Mouse (Mus musculus): ENCODE measurements around the gene Dnaaf3. TPM values are rescaled to one million over a fixed set of nuclear protein-coding genes. Genes with fewer than 3 reads are reported as not detected.
"Not testable (repeated sequence)": the region's sequence is repeated elsewhere in the genome, so short reads cannot be mapped to it uniquely, and the experiment has no call there.

Dnaaf3 gene
- polyA plus RNA-seq (2014; fragmentation: Nextera tagmentation; extraction: Ambion mirVana) = 0.62 and 0.67 TPM in 2 replicates

DNA sequence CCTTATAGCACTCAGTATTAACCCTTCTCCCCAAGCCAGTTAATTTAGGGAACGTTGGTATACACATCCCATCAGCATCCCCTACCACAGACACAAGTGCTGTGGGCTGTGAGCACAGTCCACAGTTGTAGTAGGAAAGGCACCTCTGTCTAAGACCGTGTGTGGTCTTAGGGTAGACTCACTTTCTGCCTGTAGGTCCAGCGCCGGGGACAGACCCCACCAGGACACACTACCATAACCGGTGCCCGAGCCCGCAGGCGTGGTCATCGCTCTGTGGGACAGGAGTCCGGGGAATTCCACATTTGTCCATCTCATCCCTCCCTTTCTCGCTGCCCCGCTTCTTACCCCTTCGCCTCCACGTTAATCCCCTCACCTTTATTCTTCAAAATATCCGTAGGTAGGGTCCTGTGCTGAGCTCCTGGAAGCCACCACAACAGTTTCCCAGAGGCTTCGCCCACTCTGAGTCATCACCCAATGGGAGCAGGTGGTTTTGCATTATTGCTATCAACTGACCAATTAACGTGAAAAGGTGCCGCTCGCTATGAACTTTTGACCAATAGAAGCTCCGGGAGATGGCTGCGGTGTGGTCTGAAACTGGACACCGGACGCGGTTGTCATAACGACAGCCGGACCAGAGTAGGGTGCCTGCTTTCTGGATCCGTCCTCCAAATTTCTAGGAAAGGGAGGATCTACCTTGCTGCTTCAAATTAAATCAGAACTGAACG is at the start of gene Dnaaf3:
Gene Dnaaf3, minus strand, starts transcription at position 449 of the 725 bp plus-strand sequence.
- Histone ChIP-seq H3K36me3 (ENCODE audit: control insufficient read depth, insufficient read depth, low read length) (no peaks in the 10 kb centered on the region), H3K4me2 (replicated peaks; ENCODE audit: low read depth, low read length) (peak within 1 kb of the TSS; percentile 50), H3K4me1 (ENCODE audit: control insufficient read depth, insufficient read depth, low read length) (no peaks in the 10 kb centered on the region), H3K27me3 (ENCODE audit: control insufficient read depth, insufficient read depth, low read length) (no peaks in the 10 kb centered on the region), H3K4me3 (ENCODE audit: low read depth, low read length) (peak within 1 kb of the TSS; percentile 27), H3K9ac (replicated peaks; ENCODE audit: low read depth, low read length) (no peak within 1 kb of the TSS), H3K27ac (ENCODE audit: low read length) (no peak within 1 kb of the TSS), H3K9me3 (ENCODE audit: control insufficient read depth, low read depth, low read length) (no peaks in the 10 kb centered on the region)
- WGBS = 3% methylated on average over 28 of the region's 28 CpGs
- ATAC-seq (ENCODE audit: insufficient number of reproducible peaks, insufficient read depth, low FRiP score, low read depth) = peak; percentile 96

DNA sequence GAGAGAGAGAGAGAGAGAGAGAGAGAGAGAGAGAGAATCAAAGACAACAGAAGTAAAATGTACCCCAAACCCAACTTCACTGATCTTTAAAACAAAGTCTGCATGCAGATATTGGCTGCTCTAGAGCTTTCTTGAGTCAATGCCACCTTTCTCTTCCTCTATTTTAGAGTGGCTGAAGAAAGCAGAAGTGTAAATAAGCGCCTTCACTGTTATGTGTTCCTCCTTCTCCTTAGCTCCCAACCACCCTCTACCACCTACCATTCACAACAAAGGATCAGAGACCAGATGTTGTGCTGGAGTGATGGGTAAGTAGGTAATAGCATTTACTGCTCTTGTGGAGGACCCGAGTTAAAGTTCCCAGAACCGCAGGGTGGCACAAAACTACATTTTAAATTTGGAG is 49.2 kb upstream of the Dnaaf3 start:
- not testable (repeated sequence) for H3K27me3 ChIP-seq (ENCODE audit: control insufficient read depth, insufficient read depth, low read length); H3K9me3 ChIP-seq (ENCODE audit: control insufficient read depth, low read depth, low read length); H3K4me1 ChIP-seq (ENCODE audit: control insufficient read depth, insufficient read depth, low read length); H3K36me3 ChIP-seq (ENCODE audit: control insufficient read depth, insufficient read depth, low read length); ATAC-seq (ENCODE audit: insufficient number of reproducible peaks, insufficient read depth, low FRiP score, low read depth); H3K4me2 ChIP-seq (replicated peaks; ENCODE audit: low read depth, low read length); H3K9ac ChIP-seq (replicated peaks; ENCODE audit: low read depth, low read length); H3K27ac ChIP-seq (ENCODE audit: low read length); H3K4me3 ChIP-seq (ENCODE audit: low read depth, low read length)
- 77% methylated on average over 3 of the region's 3 CpGs for WGBS

DNA sequence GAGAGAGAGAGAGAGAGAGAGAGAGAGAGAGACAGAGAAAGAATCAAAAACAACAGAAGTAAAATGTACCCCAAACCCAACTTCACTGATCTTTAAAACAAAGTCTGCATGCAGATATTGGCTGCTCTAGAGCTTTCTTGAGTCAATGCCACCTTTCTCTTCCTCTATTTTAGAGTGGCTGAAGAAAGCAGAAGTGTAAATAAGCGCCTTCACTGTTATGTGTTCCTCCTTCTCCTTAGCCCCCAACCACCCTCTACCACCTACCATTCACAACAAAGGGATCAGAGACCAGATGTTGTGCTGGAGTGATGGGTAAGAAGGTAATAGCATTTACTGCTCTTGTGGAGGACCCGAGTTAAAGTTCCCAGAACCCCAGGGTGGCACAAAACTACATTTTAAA is 40.1 kb upstream of the Dnaaf3 start:
- not testable (repeated sequence) for H3K9ac ChIP-seq (replicated peaks; ENCODE audit: low read depth, low read length); H3K4me2 ChIP-seq (replicated peaks; ENCODE audit: low read depth, low read length); H3K4me3 ChIP-seq (ENCODE audit: low read depth, low read length); H3K27me3 ChIP-seq (ENCODE audit: control insufficient read depth, insufficient read depth, low read length); H3K27ac ChIP-seq (ENCODE audit: low read length); ATAC-seq (ENCODE audit: insufficient number of reproducible peaks, insufficient read depth, low FRiP score, low read depth); H3K4me1 ChIP-seq (ENCODE audit: control insufficient read depth, insufficient read depth, low read length); H3K36me3 ChIP-seq (ENCODE audit: control insufficient read depth, insufficient read depth, low read length); H3K9me3 ChIP-seq (ENCODE audit: control insufficient read depth, low read depth, low read length)
- 70% methylated on average over 2 of the region's 2 CpGs for WGBS

DNA sequence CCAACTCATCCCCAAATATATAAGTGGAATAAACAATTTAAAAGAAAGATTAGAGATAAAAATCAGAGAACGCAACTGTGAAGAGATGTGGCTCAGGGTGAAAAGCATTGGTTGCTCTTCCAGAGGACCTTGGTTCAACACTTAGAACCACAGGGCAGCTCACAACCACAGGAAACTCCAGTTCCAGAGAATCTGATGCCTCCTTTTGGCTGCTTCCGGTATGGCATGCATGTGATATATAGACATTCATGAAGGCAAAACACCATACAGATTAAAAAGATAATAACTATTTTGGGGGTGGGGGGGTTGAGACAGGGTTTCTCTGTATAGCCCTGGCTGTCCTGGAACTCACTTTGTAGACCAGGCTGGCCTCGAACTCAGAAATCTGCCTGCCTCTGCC is 30.4 kb upstream of the Dnaaf3 start:
- no peaks in the 10 kb centered on the region for H3K36me3 ChIP-seq (ENCODE audit: control insufficient read depth, insufficient read depth, low read length)
- H3K4me3 ChIP-seq (ENCODE audit: low read depth, low read length) = no peak overlapping the region
- no peak for ATAC-seq (ENCODE audit: insufficient number of reproducible peaks, insufficient read depth, low FRiP score, low read depth)
- no peak overlapping the region for H3K9ac ChIP-seq (replicated peaks; ENCODE audit: low read depth, low read length)
- no peaks in the 10 kb centered on the region for H3K9me3 ChIP-seq (ENCODE audit: control insufficient read depth, low read depth, low read length)
- no peaks in the 10 kb centered on the region for H3K27me3 ChIP-seq (ENCODE audit: control insufficient read depth, insufficient read depth, low read length)
- H3K4me1 ChIP-seq (ENCODE audit: control insufficient read depth, insufficient read depth, low read length) = no peaks in the 10 kb centered on the region
- no peak overlapping the region for H3K27ac ChIP-seq (ENCODE audit: low read length)
- no peak overlapping the region for H3K4me2 ChIP-seq (replicated peaks; ENCODE audit: low read depth, low read length)
- WGBS = 88% methylated on average over 3 of the region's 3 CpGs

DNA sequence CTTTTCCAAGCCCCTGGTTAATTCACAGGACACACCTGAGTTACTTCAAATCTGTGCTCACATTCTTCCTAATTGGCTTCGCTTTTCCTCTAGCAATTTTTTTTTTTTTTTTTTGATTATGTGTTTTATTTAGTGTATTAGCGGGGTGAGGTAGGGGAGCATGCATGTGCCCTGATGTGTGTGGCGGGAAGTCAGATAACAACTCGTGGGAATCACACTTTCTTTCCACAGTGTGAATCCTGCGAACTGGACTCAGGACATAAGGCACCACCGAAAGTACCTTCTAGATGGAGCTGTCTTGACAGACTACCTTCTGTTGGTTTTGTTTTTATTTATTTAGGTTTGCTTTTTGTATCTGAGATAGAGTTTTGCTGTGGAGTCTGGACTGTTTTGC is 24.9 kb upstream of the Dnaaf3 start:
- no peaks in the 10 kb centered on the region for H3K27me3 ChIP-seq (ENCODE audit: control insufficient read depth, insufficient read depth, low read length)
- H3K36me3 ChIP-seq (ENCODE audit: control insufficient read depth, insufficient read depth, low read length) = no peaks in the 10 kb centered on the region
- 73% methylated on average over 6 of the region's 6 CpGs for WGBS
- no peak overlapping the region for H3K9ac ChIP-seq (replicated peaks; ENCODE audit: low read depth, low read length)
- H3K4me3 ChIP-seq (ENCODE audit: low read depth, low read length) = no peak overlapping the region
- H3K4me2 ChIP-seq (replicated peaks; ENCODE audit: low read depth, low read length) = no peak overlapping the region
- H3K9me3 ChIP-seq (ENCODE audit: control insufficient read depth, low read depth, low read length) = no peaks in the 10 kb centered on the region
- no peaks in the 10 kb centered on the region for H3K4me1 ChIP-seq (ENCODE audit: control insufficient read depth, insufficient read depth, low read length)
- no peak for ATAC-seq (ENCODE audit: insufficient number of reproducible peaks, insufficient read depth, low FRiP score, low read depth)
- H3K27ac ChIP-seq (ENCODE audit: low read length) = no peak overlapping the region

DNA sequence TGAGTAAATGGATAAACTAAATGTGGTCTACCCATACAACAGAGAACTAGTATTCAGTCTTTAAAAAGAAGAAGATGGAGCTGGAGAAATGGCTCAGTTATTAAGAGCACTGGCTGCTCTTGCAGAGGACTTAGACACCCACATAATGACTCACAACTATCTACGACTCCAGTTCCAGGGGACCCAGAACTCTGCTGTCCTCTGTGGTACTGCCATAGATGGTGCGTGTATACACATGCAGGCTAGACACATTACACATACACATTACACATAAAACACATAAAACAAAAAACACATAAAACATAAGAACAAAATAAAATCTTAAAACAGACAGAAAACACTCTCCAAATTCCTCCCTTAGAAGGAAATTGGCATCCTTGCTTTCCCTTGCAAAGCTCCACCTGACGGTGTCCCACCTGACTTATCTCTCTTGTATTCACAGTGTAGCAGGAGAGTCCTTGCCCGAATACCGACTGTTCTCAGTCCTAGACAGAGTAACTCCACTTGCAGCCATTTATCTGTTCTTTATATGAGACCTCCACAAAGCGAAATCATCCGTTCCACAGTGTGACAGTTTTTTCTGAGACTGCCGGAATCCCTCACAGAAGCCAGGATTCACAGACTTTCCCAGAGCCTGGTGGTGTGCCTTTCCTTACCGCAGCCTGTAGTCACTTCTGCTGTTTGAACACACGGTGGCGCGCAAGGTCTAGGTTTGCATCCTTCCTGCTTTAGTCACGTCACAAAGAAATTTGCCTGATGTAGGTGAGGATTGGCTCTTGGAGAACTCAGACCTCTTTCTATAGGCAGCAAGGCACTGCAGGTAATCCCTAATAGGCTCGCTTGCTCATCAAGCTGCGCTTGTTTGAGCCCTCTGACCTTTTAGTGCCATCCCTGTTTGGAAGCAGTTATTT is 24.3 kb upstream of the Dnaaf3 start:
- Histone ChIP-seq H3K9ac (replicated peaks; ENCODE audit: low read depth, low read length) (no peak overlapping the region), H3K36me3 (ENCODE audit: control insufficient read depth, insufficient read depth, low read length) (no peaks in the 10 kb centered on the region), H3K9me3 (ENCODE audit: control insufficient read depth, low read depth, low read length) (no peaks in the 10 kb centered on the region), H3K4me3 (ENCODE audit: low read depth, low read length) (no peak overlapping the region), H3K27ac (ENCODE audit: low read length) (no peak overlapping the region), H3K4me1 (ENCODE audit: control insufficient read depth, insufficient read depth, low read length) (no peaks in the 10 kb centered on the region), H3K27me3 (ENCODE audit: control insufficient read depth, insufficient read depth, low read length) (no peaks in the 10 kb centered on the region), H3K4me2 (replicated peaks; ENCODE audit: low read depth, low read length) (no peak overlapping the region)
- WGBS = 18% methylated on average over 15 of the region's 15 CpGs
- peak; percentile 91 for ATAC-seq (ENCODE audit: insufficient number of reproducible peaks, insufficient read depth, low FRiP score, low read depth)

DNA sequence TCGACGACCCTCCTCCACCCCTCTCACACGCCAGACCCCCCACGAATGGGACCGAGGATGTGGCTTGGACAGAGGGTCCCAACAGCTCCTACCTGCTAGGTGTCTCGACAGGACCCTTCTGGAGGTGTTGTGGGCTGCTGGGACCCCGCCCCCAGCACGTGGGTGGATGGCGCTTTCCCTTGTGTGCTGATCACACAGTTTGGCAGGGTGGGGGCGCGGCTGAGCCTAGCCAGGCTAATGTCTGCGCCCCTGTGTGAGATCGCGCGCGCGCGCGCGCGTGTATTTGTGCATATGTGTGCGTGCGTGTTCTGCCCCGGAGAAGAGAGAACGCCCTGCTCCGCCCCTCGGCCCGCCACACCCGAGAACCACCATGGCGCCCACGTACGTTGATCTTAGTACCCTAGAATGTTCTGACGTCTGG is 15.0 kb upstream of the Dnaaf3 start, which contains the start of gene Syt5:
Gene Syt5, minus strand, starts transcription at position 321 of the 421 bp plus-strand sequence.
- peak within 1 kb of the TSS; percentile 29 for H3K4me3 ChIP-seq (ENCODE audit: low read depth, low read length)
- H3K27ac ChIP-seq (ENCODE audit: low read length) = no peak within 1 kb of the TSS
- peak within 1 kb of the TSS; percentile 71 for H3K4me2 ChIP-seq (replicated peaks; ENCODE audit: low read depth, low read length)
- no peaks in the 10 kb centered on the region for H3K9me3 ChIP-seq (ENCODE audit: control insufficient read depth, low read depth, low read length)
- H3K9ac ChIP-seq (replicated peaks; ENCODE audit: low read depth, low read length) = peak within 1 kb of the TSS; percentile 14; the same call in 1 of the 2 replicates
- H3K4me1 ChIP-seq (ENCODE audit: control insufficient read depth, insufficient read depth, low read length) = peaks cover 11% of the 10 kb centered on the region; the same call in 1 of the 2 replicates
- ATAC-seq (ENCODE audit: insufficient number of reproducible peaks, insufficient read depth, low FRiP score, low read depth) = peak; percentile 67; the same call in 1 of the 2 replicates
- H3K27me3 ChIP-seq (ENCODE audit: control insufficient read depth, insufficient read depth, low read length) = no peaks in the 10 kb centered on the region
- H3K36me3 ChIP-seq (ENCODE audit: control insufficient read depth, insufficient read depth, low read length) = no peaks in the 10 kb centered on the region
- 9% methylated on average over 33 of the region's 33 CpGs for WGBS

DNA sequence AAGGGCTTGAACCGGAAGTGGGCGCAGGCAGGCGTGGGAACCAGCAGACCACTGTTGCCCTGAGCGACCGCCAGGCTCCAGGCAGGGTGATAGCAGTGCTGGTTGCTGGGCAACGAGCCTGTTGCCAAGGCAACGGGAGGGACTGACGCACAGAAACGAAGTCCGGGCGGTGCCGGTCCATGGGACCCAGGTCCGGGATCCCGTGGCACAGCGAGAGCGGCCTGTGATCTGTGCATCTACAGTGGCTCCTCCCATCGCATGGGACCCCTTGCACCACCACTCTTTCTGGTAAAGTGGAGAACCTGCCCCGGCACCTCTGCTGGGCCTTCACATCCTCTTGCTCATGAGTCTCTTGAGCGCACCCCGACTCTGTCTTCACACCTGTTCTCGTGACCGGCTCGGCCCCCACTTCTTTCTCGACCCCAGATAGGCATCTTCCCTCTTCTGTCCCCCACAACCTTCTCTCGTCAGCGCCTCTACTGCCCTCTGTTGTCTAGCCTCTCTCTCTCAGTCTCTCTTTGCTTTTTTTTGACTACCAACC is 14.4 kb upstream of the Dnaaf3 start:
- no peaks in the 10 kb centered on the region for H3K36me3 ChIP-seq (ENCODE audit: control insufficient read depth, insufficient read depth, low read length)
- ATAC-seq (ENCODE audit: insufficient number of reproducible peaks, insufficient read depth, low FRiP score, low read depth) = peak; percentile 75; the same call in 1 of the 2 replicates
- no peak overlapping the region for H3K9ac ChIP-seq (replicated peaks; ENCODE audit: low read depth, low read length)
- peaks cover 11% of the 10 kb centered on the region; the same call in 1 of the 2 replicates for H3K4me1 ChIP-seq (ENCODE audit: control insufficient read depth, insufficient read depth, low read length)
- no peaks in the 10 kb centered on the region for H3K27me3 ChIP-seq (ENCODE audit: control insufficient read depth, insufficient read depth, low read length)
- H3K27ac ChIP-seq (ENCODE audit: low read length) = no peak overlapping the region
- WGBS = 2% methylated on average over 26 of the region's 26 CpGs
- H3K4me3 ChIP-seq (ENCODE audit: low read depth, low read length) = peak overlapping the region; percentile 29
- peak overlapping the region; percentile 71 for H3K4me2 ChIP-seq (replicated peaks; ENCODE audit: low read depth, low read length)
- no peaks in the 10 kb centered on the region for H3K9me3 ChIP-seq (ENCODE audit: control insufficient read depth, low read depth, low read length)
